Mouse (Mus musculus) bone marrow, adult 2 months (tissue): ENCODE measurements around the gene Ern1. TPM values are rescaled to one million over a fixed set of nuclear protein-coding genes. Genes with fewer than 3 reads are reported as not detected.

ENCODE experiments used
- H3K27ac ChIP-seq: fragments of 200-500 bp; 2 replicates; pipeline ENCODE4 v1.5.1; 2012; ENCODE audit warnings: low read depth, mild to moderate bottlenecking, control low read depth, inconsistent platforms, low read length; ENCODE audit not compliant: control insufficient read depth, poor library complexity, insufficient read depth
- H3K4me1 ChIP-seq: fragments of 200-500 bp; 2 replicates; pipeline ENCODE4 v1.6.1; 2011; ENCODE audit warnings: low read length; ENCODE audit not compliant: control insufficient read depth, insufficient read depth
- H3K4me3 ChIP-seq: fragments of 200-500 bp; replicated peaks from 2 replicates; pipeline ENCODE3; 2011; ENCODE audit warnings: mild to moderate bottlenecking, low read depth, low read length, control low read depth; ENCODE audit not compliant: control insufficient read depth
- CTCF ChIP-seq: fragments of 200-500 bp; IDR thresholded peaks from 2 replicates; pipeline ENCODE4 v1.5.1; 2011; ENCODE audit warnings: low read length, control low read depth; ENCODE audit not compliant: control insufficient read depth, insufficient read depth
- POLR2A ChIP-seq: fragments of 200-500 bp; IDR thresholded peaks from 2 replicates; pipeline ENCODE4 v1.6.1; 2011; ENCODE audit warnings: low read depth, mild to moderate bottlenecking, control low read depth, low read length, borderline replicate concordance; ENCODE audit not compliant: control insufficient read depth
- WGBS: fragments of 180-500 bp; shearing (Covaris S2); methylation state at CpG from one replicate; pipeline ENCODE4 v1.1.7; 2018; 5-methylcytosine and 5-hydroxymethylcytosine counted together
- polyA plus RNA-seq: library from polyadenylated mRNA; stranded (reverse); fragments of >200 nt; gene quantifications from 2 replicates; pipeline ENCODE4 v1.2.4, GENCODE M21; 2011; ENCODE audit warnings: low replicate concordance; ENCODE audit not compliant: missing spikeins, insufficient read depth, insufficient read length

The Ern1 gene
- polyA plus RNA-seq, 1 experiment: 13.4 TPM

GRCm38 (mm10) chr11:106426447-106426846 is 61.2 kb downstream of the Ern1 start:
- H3K27ac ChIP-seq: no peak overlapping the region
- no peak overlapping the region for H3K4me3 ChIP-seq
- TF ChIP-seq CTCF (no peak), POLR2A (no peak)
- H3K4me1 ChIP-seq: peaks cover 6% of the 10 kb centered on the region
- 90% methylated on average over 4 of the region's 4 CpGs for WGBS

GRCm38 (mm10) chr11:106425201-106425600 is 62.5 kb downstream of the Ern1 start:
- no peak overlapping the region for H3K4me3 ChIP-seq
- no peak for TF ChIP-seq CTCF
- TF ChIP-seq POLR2A: no peak
- H3K27ac ChIP-seq: no peak overlapping the region
- peaks cover 7% of the 10 kb centered on the region for H3K4me1 ChIP-seq
- 86% methylated on average over 5 of the region's 5 CpGs for WGBS

- H3K27ac ChIP-seq: peak overlapping the region; percentile 73
- H3K4me3 ChIP-seq: no peak overlapping the region
- 18% methylated on average over 9 of the region's 9 CpGs for WGBS
Observed at GRCm38 (mm10) chr11:106419262-106420102, 68.2 kb downstream of the Ern1 start.

GRCm38 (mm10) chr11:106418622-106419196 is 68.9 kb downstream of the Ern1 start:
- 55% methylated on average over 4 of the region's 4 CpGs for WGBS
- H3K4me1 ChIP-seq: peaks cover 7% of the 10 kb centered on the region
- no peak overlapping the region for H3K4me3 ChIP-seq
- H3K27ac ChIP-seq: peak overlapping the region; percentile 73; the same call in 1 of the 2 replicates
- TF ChIP-seq POLR2A: no peak
- peak; percentile 94 for TF ChIP-seq CTCF

More at GRCm38 (mm10) chr11:106419262-106420102, 68.2 kb downstream of the Ern1 start:
- H3K4me1 ChIP-seq: peaks cover 7% of the 10 kb centered on the region
- TF ChIP-seq CTCF: no peak
- TF ChIP-seq POLR2A: no peak

GRCm38 (mm10) chr11:106417860-106418259 is 69.8 kb downstream of the Ern1 start:
- WGBS: 71% methylated on average over 2 of the region's 2 CpGs
- no peak overlapping the region for H3K4me3 ChIP-seq
- peaks cover 7% of the 10 kb centered on the region for H3K4me1 ChIP-seq
- no peak for TF ChIP-seq POLR2A
- no peak for TF ChIP-seq CTCF
- H3K27ac ChIP-seq: no peak overlapping the region

- H3K4me3 ChIP-seq: no peak overlapping the region
- 76% methylated on average over 3 of the region's 3 CpGs for WGBS
- TF ChIP-seq CTCF: no peak
- TF ChIP-seq POLR2A: no peak
- H3K27ac ChIP-seq: no peak overlapping the region
- peaks cover 7% of the 10 kb centered on the region for H3K4me1 ChIP-seq
Observed at GRCm38 (mm10) chr11:106416331-106416730, 71.3 kb downstream of the Ern1 start.

GRCm38 (mm10) chr11:106412641-106413360 is 74.9 kb downstream of the Ern1 start:
- Histone ChIP-seq H3K4me3 (no peak overlapping the region), H3K4me1 (no peaks in the 10 kb centered on the region; the same call in 1 of the 2 replicates), H3K27ac (no peak overlapping the region)
- 79% methylated on average over 3 of the region's 3 CpGs for WGBS
- TF ChIP-seq POLR2A (no peak), CTCF (no peak)

GRCm38 (mm10) chr11:106411157-106411556 is 76.5 kb downstream of the Ern1 start:
- no peaks in the 10 kb centered on the region; the same call in 1 of the 2 replicates for H3K4me1 ChIP-seq
- TF ChIP-seq CTCF (no peak), POLR2A (no peak)
- no peak overlapping the region for H3K27ac ChIP-seq
- WGBS: 63% methylated on average over 2 of the region's 2 CpGs
- no peak overlapping the region for H3K4me3 ChIP-seq
